Mouse (Mus musculus) subcutaneous adipose tissue, adult 2 months (tissue): Measurements from ENCODE around the gene Gm15319. TPM values are rescaled to one million over a fixed set of nuclear protein-coding genes. Genes with fewer than 3 reads are reported as not detected.

Source experiments
- polyA plus RNA-seq: library from polyadenylated mRNA; depleted of rRNA; stranded (reverse); fragments of >200 nt; gene quantifications from 2 replicates; pipeline ENCODE4 v1.2.3, GENCODE M21; 2012; ENCODE audit warnings: low replicate concordance; rRNA removed

Gene Gm15319
- polyA plus RNA-seq = 0.14 TPM in 1 of 2 replicates, not detected in the other

GRCm38 (mm10) chr8:20363110-20363509 is at the start of gene Gm15319:
Gene Gm15319, minus strand, starts transcription at chr8:20363210.

